Mouse (Mus musculus) ovary, adult 18-20 months (tissue): ENCODE results near the gene Tas2r117.

Experiments
- DNase-seq: peaks from one replicate; pipeline ENCODE4 v3.0.0; 2022; ENCODE audit warnings: low spot score, mixed read lengths

Tas2r117 gene

DNA sequence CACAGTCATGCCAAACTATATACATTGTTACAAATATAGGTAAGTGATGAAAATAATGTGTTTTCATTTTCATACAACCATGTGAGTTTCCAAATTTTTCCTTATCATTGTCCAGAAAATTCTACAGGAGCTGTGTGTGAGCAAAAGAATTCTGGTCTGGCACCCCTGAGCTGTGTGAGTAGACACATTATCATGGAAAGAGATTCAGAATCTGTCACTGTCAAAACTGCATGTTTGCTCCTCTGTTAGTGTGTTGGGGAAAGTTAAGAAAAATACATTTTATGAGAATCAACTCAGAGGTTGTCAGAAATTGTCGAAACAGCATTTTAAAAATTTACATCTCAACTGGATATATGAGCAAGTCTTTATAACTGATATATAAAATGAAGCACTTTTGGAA is at the start of gene Tas2r117:
Gene Tas2r117, plus strand, starts transcription at position 301 of the 400 bp plus-strand sequence.
- DNase-seq, result no peak

- no peak for DNase-seq
Observed at GRCm38 (mm10) chr6:132754430-132754829, 48.2 kb upstream of the Tas2r117 start, which contains the start of gene Tas2r124. Gene Tas2r124 (plus strand): TSS chr6:132754730.

- no peak for DNase-seq
Observed at GRCm38 (mm10) chr6:132761831-132762230, 40.8 kb upstream of the Tas2r117 start, which contains the start of gene Tas2r102. Gene Tas2r102 (plus strand): TSS chr6:132762131.

- DNase-seq, result no peak
Observed at GRCm38 (mm10) chr6:132778062-132778461, 24.6 kb upstream of the Tas2r117 start, which contains the start of gene Tas2r136. Gene Tas2r136 (minus strand): TSS chr6:132778162.

GRCm38 (mm10) chr6:132795393-132795792 is 7.2 kb upstream of the Tas2r117 start:
- no peak for DNase-seq

- DNase-seq, result no peak
Observed at GRCm38 (mm10) chr6:132846842-132847241, 44.2 kb downstream of the Tas2r117 start, which contains the start of gene Tas2r123. Gene Tas2r123 (plus strand): TSS chr6:132847142.
